Mouse (Mus musculus) heart, embryonic 10.5 days (tissue): Measurements from ENCODE around the gene Slc43a2. TPM values are rescaled to one million over a fixed set of nuclear protein-coding genes. Genes with fewer than 3 reads are reported as not detected.
"Not testable (repeated sequence)": the region's sequence is repeated elsewhere in the genome, so short reads cannot be mapped to it uniquely, and the experiment has no call there.

Source experiments
- DNase-seq: peaks from one replicate; pipeline ENCODE4 v3.0.0-alpha.2; 2017; ENCODE audit warnings: low spot score
- H3K27ac ChIP-seq: fragments of 300-500 bp; sonication (generic); 2 replicates; pipeline ENCODE4 v1.5.1; 2016; ENCODE audit warnings: mild to moderate bottlenecking
- H3K27me3 ChIP-seq: fragments of 300-500 bp; sonication (generic); 2 replicates; pipeline ENCODE4 v1.6.1; 2016; ENCODE audit warnings: mild to moderate bottlenecking; ENCODE audit not compliant: poor library complexity, insufficient read depth, severe bottlenecking
- H3K36me3 ChIP-seq: fragments of 300-500 bp; sonication (generic); 2 replicates; pipeline ENCODE4 v1.6.1; 2016; ENCODE audit warnings: mild to moderate bottlenecking, moderate library complexity
- H3K4me1 ChIP-seq: fragments of 300-500 bp; sonication (generic); 2 replicates; pipeline ENCODE4 v1.6.1; 2016; ENCODE audit warnings: mild to moderate bottlenecking
- H3K4me3 ChIP-seq: fragments of 300-500 bp; sonication (generic); 2 replicates; pipeline ENCODE4 v1.5.1; 2016; ENCODE audit warnings: mild to moderate bottlenecking, moderate library complexity
- H3K9me3 ChIP-seq: fragments of 300-500 bp; sonication (generic); 2 replicates; pipeline ENCODE4 v1.6.1; 2016; ENCODE audit warnings: mild to moderate bottlenecking, moderate library complexity
- WGBS: fragments of 180-500 bp; shearing (Covaris S2); methylation state at CpG from one replicate; pipeline ENCODE4 v1.1.7; 2016; 5-methylcytosine and 5-hydroxymethylcytosine counted together
- polyA plus RNA-seq: library from polyadenylated mRNA; unstranded; fragments of >200 nt; fragmentation: Nextera tagmentation; extraction: Ambion mirVana; gene quantifications from 2 replicates; pipeline ENCODE4 v1.2.1, GENCODE M21; 2016

The Slc43a2 gene
- polyA plus RNA-seq, 1 experiment from 2014 or later: 5.5 TPM

DNA sequence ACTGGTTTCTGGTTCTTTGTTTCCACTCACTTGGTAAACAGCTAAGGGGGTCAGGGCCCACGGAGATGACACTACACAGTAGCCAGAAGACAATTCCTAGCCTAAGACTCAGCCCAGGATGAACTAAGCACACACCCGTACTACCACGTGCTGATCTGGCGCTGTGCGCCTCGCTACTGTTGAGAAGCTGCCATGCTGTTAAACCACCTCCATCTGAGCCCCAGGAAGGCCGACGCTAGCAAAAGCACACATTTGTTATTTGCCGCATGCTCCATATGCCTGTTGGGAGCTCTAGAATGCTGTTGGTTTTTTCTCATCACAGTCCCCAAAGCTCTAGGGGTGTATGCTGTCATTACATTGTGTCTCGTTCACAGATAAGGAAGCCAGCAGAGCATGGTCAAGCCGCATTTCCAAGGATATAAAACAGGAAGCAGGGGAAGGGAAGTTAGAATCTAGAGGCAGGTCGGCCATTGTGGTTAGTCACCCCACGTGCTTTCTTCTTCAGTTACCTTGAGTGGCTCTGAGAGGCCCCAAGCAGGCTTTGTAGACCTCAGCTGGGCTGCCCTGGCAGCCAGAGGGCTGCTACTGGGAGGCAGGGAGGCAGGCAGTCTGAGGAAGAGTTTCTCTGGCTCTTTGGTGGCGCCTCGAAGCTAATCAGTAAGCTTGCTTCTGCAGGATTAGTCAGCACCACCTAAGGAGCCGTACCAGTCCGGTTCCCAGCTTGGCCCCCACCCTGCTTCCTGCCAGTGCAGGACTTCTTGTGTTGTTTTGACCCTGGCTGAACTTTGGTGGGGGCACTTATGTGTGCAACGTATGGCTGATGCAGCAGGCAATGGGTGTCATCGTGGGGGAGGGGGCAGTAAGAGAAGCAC lies 9.5 kb downstream of the Slc43a2 start:
- 60% methylated on average over 19 of the region's 19 CpGs for WGBS
- DNase-seq: no peak
- H3K27ac ChIP-seq: peak overlapping the region; percentile 80

DNA sequence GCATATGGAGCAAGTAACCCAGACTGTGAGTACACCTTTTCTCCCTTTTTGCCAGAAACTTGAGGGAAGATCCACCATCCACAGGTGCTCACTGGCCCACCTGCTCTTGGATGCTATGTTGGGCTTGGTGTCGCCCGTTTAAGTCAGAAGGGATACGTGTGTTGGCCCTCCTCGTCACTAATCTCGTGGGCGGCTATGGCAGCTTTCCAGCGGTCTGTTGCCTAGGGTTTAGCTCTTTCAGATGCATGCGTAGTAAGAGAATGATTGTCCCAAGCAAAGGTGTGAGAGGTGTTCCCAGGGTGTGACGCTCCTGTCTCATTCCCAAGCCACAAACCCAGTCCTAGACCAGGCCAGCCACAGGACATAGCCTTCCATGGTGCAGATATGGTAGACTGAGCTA lies 13.2 kb downstream of the Slc43a2 start:
- H3K9me3 ChIP-seq: no peaks in the 10 kb centered on the region
- no peak overlapping the region for H3K4me3 ChIP-seq
- H3K4me1 ChIP-seq: peaks cover 47% of the 10 kb centered on the region
- DNase-seq: no peak
- no peak overlapping the region for H3K27ac ChIP-seq
- 89% methylated on average over 9 of the region's 9 CpGs for WGBS
- H3K27me3 ChIP-seq: no peaks in the 10 kb centered on the region
- H3K36me3 ChIP-seq: peaks cover 4% of the 10 kb centered on the region; the same call in 1 of the 2 replicates

More for the DNA sequence above, 9.5 kb downstream of the Slc43a2 start:
- no peaks in the 10 kb centered on the region for H3K9me3 ChIP-seq
- no peak overlapping the region for H3K4me3 ChIP-seq
- H3K27me3 ChIP-seq: peaks cover 6% of the 10 kb centered on the region; the same call in 1 of the 2 replicates
- peaks cover 4% of the 10 kb centered on the region; the same call in 1 of the 2 replicates for H3K36me3 ChIP-seq
- peaks cover 57% of the 10 kb centered on the region for H3K4me1 ChIP-seq

DNA sequence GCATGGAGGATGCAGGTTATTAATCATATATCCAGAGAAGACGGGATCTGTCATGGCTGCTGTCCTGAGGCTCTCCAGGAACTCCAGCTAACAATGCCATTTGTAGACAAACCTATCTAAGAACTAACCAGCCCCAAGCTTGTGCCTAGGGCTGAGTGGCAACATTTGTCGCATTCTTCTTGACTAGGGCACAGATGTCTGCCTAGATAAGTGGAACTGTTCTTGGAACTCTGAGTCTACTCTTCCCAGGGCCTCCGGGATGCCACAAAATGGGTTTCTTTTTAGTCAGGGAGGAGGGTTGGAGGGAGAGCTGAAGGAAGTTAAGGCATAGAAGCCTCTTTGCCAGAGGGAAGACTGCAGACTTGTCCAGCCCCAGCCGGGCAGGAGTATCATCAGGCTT lies 14.6 kb downstream of the Slc43a2 start:
- no peaks in the 10 kb centered on the region for H3K9me3 ChIP-seq
- H3K27me3 ChIP-seq: no peaks in the 10 kb centered on the region
- H3K4me3 ChIP-seq: no peak overlapping the region
- no peak for DNase-seq
- peaks cover 50% of the 10 kb centered on the region for H3K4me1 ChIP-seq
- H3K27ac ChIP-seq: 0 out of 2 replicates have a peak overlapping the region, but pooled peaks have one; percentile 23
- peaks cover 4% of the 10 kb centered on the region; the same call in 1 of the 2 replicates for H3K36me3 ChIP-seq
- 60% methylated on average over 4 of the region's 4 CpGs for WGBS

- peaks cover 56% of the 10 kb centered on the region for H3K4me1 ChIP-seq
- H3K36me3 ChIP-seq: peaks cover 4% of the 10 kb centered on the region; the same call in 1 of the 2 replicates
Observed at GRCm38 (mm10) chr11:75549658-75550111, 18.2 kb downstream of the Slc43a2 start.

GRCm38 (mm10) chr11:75550200-75550946 lies 18.9 kb downstream of the Slc43a2 start:
- Histone ChIP-seq H3K4me3 (no peak overlapping the region), H3K4me1 (peaks cover 50% of the 10 kb centered on the region), H3K27me3 (no peaks in the 10 kb centered on the region), H3K27ac (peak overlapping the region; percentile 72; the same call in 1 of the 2 replicates), H3K9me3 (no peaks in the 10 kb centered on the region), H3K36me3 (no peaks in the 10 kb centered on the region)
- WGBS: 79% methylated on average over 12 of the region's 12 CpGs
- no peak for DNase-seq

More at GRCm38 (mm10) chr11:75549658-75550111, 18.2 kb downstream of the Slc43a2 start:
- no peaks in the 10 kb centered on the region for H3K9me3 ChIP-seq
- DNase-seq: no peak
- peak overlapping the region; percentile 72 for H3K27ac ChIP-seq
- no peaks in the 10 kb centered on the region for H3K27me3 ChIP-seq
- no peak overlapping the region for H3K4me3 ChIP-seq
- 30% methylated on average over 5 of the region's 5 CpGs for WGBS

DNA sequence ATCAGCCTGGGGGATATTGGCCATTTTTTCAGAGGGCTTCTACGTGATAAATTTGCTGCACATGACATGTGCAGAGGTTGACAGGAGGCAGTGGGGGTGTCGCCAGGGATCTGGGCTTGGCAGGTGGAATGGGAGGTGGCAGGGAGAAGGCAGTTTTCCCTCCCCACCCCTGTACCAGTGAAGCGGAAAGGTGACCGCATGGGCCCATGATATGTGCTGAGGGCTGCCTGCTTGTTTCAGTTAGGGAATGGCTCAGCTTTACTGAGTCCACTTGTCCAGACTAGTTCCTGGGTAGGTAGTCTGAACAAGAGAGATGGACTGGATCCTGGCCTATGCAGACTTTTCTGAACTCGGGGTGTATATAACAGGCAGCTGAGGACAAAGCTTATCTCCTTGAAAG lies 19.8 kb downstream of the Slc43a2 start:
- no peaks in the 10 kb centered on the region for H3K27me3 ChIP-seq
- H3K4me3 ChIP-seq: no peak overlapping the region
- no peaks in the 10 kb centered on the region for H3K36me3 ChIP-seq
- no peaks in the 10 kb centered on the region for H3K9me3 ChIP-seq
- H3K4me1 ChIP-seq: peaks cover 40% of the 10 kb centered on the region
- H3K27ac ChIP-seq: 0 out of 2 replicates have a peak overlapping the region, but pooled peaks have one; percentile 83
- WGBS: 87% methylated on average over 5 of the region's 5 CpGs
- DNase-seq: no peak

- H3K36me3 ChIP-seq: peaks cover under 1% of the 10 kb centered on the region; the same call in 1 of the 2 replicates
- WGBS: 68% methylated on average over 9 of the region's 9 CpGs
- peaks cover 39% of the 10 kb centered on the region for H3K4me1 ChIP-seq
- no peaks in the 10 kb centered on the region for H3K9me3 ChIP-seq
- no peak for DNase-seq
- H3K27me3 ChIP-seq: no peaks in the 10 kb centered on the region
- H3K27ac ChIP-seq: peak overlapping the region; percentile 83
- H3K4me3 ChIP-seq: no peak overlapping the region
Observed at GRCm38 (mm10) chr11:75551961-75552441, 20.5 kb downstream of the Slc43a2 start.

DNA sequence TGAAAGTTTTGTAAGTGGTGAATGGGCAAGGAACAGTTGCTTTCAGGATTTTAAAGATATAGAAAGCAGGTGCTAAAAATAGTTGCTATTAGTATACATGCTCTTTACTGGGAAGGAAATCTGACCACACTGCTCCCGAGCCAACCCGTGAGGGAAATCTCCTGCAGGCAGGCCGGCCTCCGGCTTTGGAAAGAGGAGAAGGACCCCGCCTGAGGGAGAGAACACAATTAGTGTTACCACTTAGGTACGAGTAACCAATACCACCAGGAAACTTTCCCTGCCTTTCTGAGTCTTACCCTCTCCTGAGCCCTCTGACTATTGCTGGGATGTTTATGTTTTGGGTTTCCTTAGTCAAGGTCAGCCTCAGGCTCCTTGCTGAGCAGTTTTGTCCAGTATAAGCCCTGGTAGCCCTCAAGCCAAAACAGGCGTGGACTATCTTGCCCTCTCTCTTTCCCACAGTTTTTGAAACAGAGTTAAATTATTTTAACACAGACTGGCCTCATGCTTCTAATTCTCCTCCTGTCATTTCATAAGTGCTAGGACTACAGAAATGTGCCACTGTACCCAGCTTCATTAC lies 21.5 kb downstream of the Slc43a2 start:
- H3K4me1 ChIP-seq: peaks cover 45% of the 10 kb centered on the region
- no peaks in the 10 kb centered on the region for H3K9me3 ChIP-seq
- 41% methylated on average over 7 of the region's 7 CpGs for WGBS
- no peak for DNase-seq
- H3K27ac ChIP-seq: peak overlapping the region; percentile 48; the same call in 1 of the 2 replicates
- H3K27me3 ChIP-seq: no peaks in the 10 kb centered on the region
- H3K36me3 ChIP-seq: peaks cover 8% of the 10 kb centered on the region; the same call in 1 of the 2 replicates
- no peak overlapping the region for H3K4me3 ChIP-seq

DNA sequence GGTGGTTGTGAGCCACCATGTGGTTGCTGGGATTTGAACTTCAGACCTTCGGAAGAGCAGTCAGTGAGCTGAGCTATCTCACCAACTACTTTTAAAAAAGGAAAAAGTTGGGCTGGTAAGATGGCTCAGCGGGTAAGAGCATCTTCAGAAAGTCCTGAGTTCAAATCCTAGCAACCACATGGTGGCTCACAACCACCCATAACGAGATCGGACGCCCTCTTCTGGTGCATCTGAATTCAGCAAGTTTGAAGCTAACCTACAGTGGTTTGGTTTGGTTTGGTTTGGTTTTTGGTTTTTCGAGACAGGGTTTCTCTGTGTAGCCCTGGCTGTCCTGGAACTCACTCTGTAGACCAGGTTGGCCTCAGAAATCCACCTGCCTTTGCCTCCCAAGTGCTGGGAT lies 24.5 kb downstream of the Slc43a2 start:
- H3K27me3 ChIP-seq, DNase-seq: not testable (repeated sequence)

GRCm38 (mm10) chr11:75557142-75557541 lies 25.6 kb downstream of the Slc43a2 start:
- Histone ChIP-seq H3K27me3 (peaks cover 6% of the 10 kb centered on the region; the same call in 1 of the 2 replicates), H3K36me3 (peaks cover 11% of the 10 kb centered on the region; the same call in 1 of the 2 replicates), H3K27ac (peak overlapping the region; percentile 39; the same call in 1 of the 2 replicates), H3K4me1 (peaks cover 23% of the 10 kb centered on the region), H3K9me3 (no peaks in the 10 kb centered on the region), H3K4me3 (no peak overlapping the region)
- no peak for DNase-seq
- 81% methylated on average over 6 of the region's 6 CpGs for WGBS

More for the DNA sequence above, 24.5 kb downstream of the Slc43a2 start:
- H3K27ac ChIP-seq, H3K9me3 ChIP-seq, H3K4me3 ChIP-seq: not testable (repeated sequence)
- Histone ChIP-seq H3K4me1 (peaks cover 23% of the 10 kb centered on the region), H3K36me3 (peaks cover 11% of the 10 kb centered on the region; the same call in 1 of the 2 replicates)
- WGBS: 83% methylated on average over 6 of the region's 6 CpGs

DNA sequence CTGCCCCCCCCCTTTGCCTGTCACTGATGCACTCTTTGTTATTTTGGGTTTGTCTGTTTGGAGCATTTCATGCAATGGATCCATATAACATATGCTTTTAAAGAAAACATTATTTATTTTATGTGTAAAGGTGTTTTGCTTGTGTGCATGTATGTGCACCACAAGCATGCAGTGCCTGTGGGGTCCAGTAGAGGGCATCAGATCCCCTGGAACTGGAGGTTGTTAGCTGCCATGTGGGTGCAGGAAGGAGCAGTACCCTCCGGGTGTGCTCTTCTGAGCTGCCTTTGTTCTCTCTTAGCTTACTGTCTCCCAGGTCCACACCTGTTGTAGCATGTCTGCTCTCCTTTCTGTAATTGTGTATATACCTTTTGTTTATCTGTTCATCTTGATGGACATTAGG lies 26.6 kb downstream of the Slc43a2 start:
- no peak overlapping the region for H3K4me3 ChIP-seq
- peaks cover 11% of the 10 kb centered on the region; the same call in 1 of the 2 replicates for H3K36me3 ChIP-seq
- peaks cover 23% of the 10 kb centered on the region for H3K4me1 ChIP-seq
- peaks cover 6% of the 10 kb centered on the region; the same call in 1 of the 2 replicates for H3K27me3 ChIP-seq
- 92% methylated on average over 1 of the region's 1 CpGs for WGBS
- no peak overlapping the region for H3K27ac ChIP-seq
- no peak for DNase-seq
- no peaks in the 10 kb centered on the region for H3K9me3 ChIP-seq

DNA sequence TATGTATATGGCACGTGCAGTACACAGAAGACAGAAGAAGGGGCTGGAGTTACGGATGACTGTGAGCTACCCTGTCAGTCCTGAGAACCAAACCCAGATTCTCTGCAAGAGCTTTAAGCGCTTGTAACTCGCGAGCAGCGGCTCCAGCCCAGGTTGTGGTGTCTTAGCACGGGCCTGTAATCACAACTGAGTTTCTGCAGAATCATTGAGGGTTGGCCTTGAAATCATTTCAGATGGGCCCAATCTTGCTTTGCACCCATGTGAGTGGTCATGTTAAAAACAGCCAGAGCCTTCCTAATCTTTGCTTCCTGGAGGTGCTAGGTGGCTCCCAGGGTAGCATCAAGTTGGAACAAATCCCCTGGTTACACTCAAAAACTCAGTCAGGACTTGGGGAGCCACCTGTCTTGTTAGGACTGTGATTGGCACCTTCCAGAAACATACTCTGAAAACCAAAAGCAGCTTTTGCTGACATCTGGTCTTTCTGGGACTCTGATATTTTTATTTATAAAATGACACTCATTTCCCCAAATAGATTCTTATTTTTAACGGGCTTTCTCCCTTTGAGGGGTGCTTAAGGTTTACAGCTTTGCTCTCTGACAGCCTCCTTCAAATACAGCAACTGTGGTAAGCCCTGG lies 28.5 kb downstream of the Slc43a2 start:
- Histone ChIP-seq H3K36me3 (peaks cover 11% of the 10 kb centered on the region; the same call in 1 of the 2 replicates), H3K4me1 (peaks cover 41% of the 10 kb centered on the region), H3K4me3 (no peak overlapping the region), H3K27ac (no peak overlapping the region), H3K9me3 (no peaks in the 10 kb centered on the region), H3K27me3 (peaks cover 6% of the 10 kb centered on the region; the same call in 1 of the 2 replicates)
- no peak for DNase-seq
- WGBS: 85% methylated on average over 8 of the region's 8 CpGs
